Mouse (Mus musculus) megakaryocyte progenitor cell, adult 5-6 weeks (primary cell): Measurements from ENCODE around the gene Arpp19. TPM values are rescaled to one million over a fixed set of nuclear protein-coding genes. Genes with fewer than 3 reads are reported as not detected.

Source experiments
- ATAC-seq: replicated peaks from 2 replicates; pipeline ENCODE4 v1.8.0; 2016; ENCODE audit warnings: mild to moderate bottlenecking, moderate TSS enrichment, inconsistent platforms; ENCODE audit not compliant: poor library complexity
- total RNA-seq, 2 experiments: library from RNA; stranded (forward) in 1 of 2; stranded (reverse) in 1 of 2; fragments of 157-497, 149-512 nt in 1 of 2; fragments of 200-1000 nt in 1 of 2; gene quantifications; 2 replicates each; pipeline versions ENCODE4 v1.2.3 to v1.2.4; 2015 to 2017

Arpp19 gene
- total RNA-seq (2015) = 132 and 179 TPM in 2 replicates
- 136 and 149 TPM in 2 replicates for total RNA-seq (2017)

GRCm38 (mm10) chr9:75037451-75038356 lies at the start of gene Arpp19:
TSS of gene Arpp19 (plus strand) at chr9:75037614.
- ATAC-seq = peak; percentile 94

- ATAC-seq = no peak
Observed at GRCm38 (mm10) chr9:74988893-74989460, 48.4 kb upstream of the Arpp19 start.

- ATAC-seq = peak; percentile 52
Observed at GRCm38 (mm10) chr9:74989990-74990389, 47.4 kb upstream of the Arpp19 start.

GRCm38 (mm10) chr9:74994611-74995257 lies 42.7 kb upstream of the Arpp19 start:
- no peak for ATAC-seq

- ATAC-seq = peak; percentile 64
Observed at GRCm38 (mm10) chr9:74996349-74996748, 41.1 kb upstream of the Arpp19 start.

GRCm38 (mm10) chr9:74997976-74998375 lies 39.4 kb upstream of the Arpp19 start:
- ATAC-seq = no peak

GRCm38 (mm10) chr9:75001006-75001405 lies 36.4 kb upstream of the Arpp19 start:
- no peak for ATAC-seq

GRCm38 (mm10) chr9:75001611-75002204 lies 35.7 kb upstream of the Arpp19 start:
- ATAC-seq = no peak

GRCm38 (mm10) chr9:75002262-75002661 lies 35.2 kb upstream of the Arpp19 start:
- no peak for ATAC-seq

GRCm38 (mm10) chr9:75004203-75004602 lies 33.2 kb upstream of the Arpp19 start:
- no peak for ATAC-seq

- no peak for ATAC-seq
Observed at GRCm38 (mm10) chr9:75016591-75016990, 20.8 kb upstream of the Arpp19 start.

GRCm38 (mm10) chr9:75019181-75019580 lies 18.2 kb upstream of the Arpp19 start:
- ATAC-seq = no peak

- ATAC-seq = no peak
Observed at GRCm38 (mm10) chr9:75019592-75019991, 17.8 kb upstream of the Arpp19 start.

- ATAC-seq = no peak
Observed at GRCm38 (mm10) chr9:75020561-75020960, 16.9 kb upstream of the Arpp19 start.

- no peak for ATAC-seq
Observed at GRCm38 (mm10) chr9:75022546-75022945, 14.9 kb upstream of the Arpp19 start.

- ATAC-seq = no peak
Observed at GRCm38 (mm10) chr9:75023150-75023894, 14.1 kb upstream of the Arpp19 start.

GRCm38 (mm10) chr9:75024089-75024488 lies 13.3 kb upstream of the Arpp19 start:
- ATAC-seq = peak; percentile 82

GRCm38 (mm10) chr9:75025689-75026088 lies 11.7 kb upstream of the Arpp19 start:
- peak; percentile 85 for ATAC-seq

GRCm38 (mm10) chr9:75032408-75032807 lies 5.0 kb upstream of the Arpp19 start:
- no peak for ATAC-seq

- peak; percentile 33 for ATAC-seq
Observed at GRCm38 (mm10) chr9:75033141-75033540, 4.3 kb upstream of the Arpp19 start.

GRCm38 (mm10) chr9:75034691-75035090 lies 2.7 kb upstream of the Arpp19 start:
- no peak for ATAC-seq
